Mouse (Mus musculus): ENCODE results near the gene 4932415D10Rik. TPM values are rescaled to one million over a fixed set of nuclear protein-coding genes. Genes with fewer than 3 reads are reported as not detected.

4932415D10Rik gene
- not detected for polyA plus RNA-seq (2017; shearing (Covaris generic))

DNA sequence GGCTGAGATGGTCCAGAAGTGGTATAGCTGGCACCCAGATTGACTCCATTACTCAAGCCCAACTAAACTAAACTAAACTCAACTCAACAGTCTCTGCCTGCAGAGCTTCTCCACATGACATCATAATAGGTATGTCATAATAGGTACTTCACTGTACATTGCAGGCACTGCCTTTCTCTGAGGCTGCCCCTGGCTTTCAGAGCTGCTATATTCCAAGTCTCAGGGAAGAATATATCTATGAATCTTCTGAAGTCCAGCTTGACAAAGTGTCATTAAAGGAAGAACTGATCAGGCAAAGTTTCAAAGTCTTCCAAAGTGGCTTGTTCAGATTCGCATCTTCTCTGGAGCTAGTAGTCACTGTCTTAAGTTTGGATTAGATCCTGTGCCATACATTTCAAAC, at the start of gene 4932415D10Rik:
Gene 4932415D10Rik, minus strand, starts transcription at position 101 of the 400 bp plus-strand sequence.
- no peak for ATAC-seq

DNA sequence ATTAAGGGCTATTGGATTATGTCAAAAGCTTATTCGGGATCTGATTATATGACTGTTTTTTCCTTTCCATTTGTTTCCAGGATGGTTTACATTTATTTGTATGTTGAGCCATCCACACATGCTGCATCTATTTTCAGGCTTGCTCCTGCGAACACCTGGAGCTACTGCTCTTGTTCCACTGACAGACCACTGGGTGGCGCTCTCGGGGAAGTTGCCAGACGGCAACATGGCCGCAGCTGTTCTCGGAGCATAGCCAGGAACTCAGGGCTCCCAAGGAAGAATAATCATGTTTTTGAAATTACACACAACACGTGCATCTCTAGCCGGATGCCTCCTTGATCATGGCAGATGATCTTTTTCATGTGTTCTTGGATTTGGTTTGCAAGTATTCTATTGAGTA, 45.5 kb upstream of the 4932415D10Rik start:
- no peak for ATAC-seq

DNA sequence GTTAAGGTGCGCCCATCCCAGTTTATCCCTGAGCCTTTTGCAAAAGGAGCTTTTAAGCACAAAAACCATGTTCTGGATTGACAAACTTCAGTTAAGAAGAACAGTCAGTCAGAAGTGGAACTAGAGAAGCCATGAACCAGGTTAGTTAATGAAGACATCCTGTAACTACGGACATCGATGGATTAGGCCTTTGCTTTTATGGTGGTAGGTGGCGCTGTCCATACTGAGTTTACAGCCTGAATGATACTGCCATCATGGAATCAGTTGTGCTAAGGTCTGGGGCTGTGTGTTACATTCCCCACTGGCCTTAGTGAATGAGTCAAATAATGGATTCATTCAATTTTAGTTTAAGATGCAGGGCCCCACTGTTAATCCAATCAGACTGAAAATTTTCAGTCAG, 39.0 kb upstream of the 4932415D10Rik start:
- ATAC-seq: no peak

DNA sequence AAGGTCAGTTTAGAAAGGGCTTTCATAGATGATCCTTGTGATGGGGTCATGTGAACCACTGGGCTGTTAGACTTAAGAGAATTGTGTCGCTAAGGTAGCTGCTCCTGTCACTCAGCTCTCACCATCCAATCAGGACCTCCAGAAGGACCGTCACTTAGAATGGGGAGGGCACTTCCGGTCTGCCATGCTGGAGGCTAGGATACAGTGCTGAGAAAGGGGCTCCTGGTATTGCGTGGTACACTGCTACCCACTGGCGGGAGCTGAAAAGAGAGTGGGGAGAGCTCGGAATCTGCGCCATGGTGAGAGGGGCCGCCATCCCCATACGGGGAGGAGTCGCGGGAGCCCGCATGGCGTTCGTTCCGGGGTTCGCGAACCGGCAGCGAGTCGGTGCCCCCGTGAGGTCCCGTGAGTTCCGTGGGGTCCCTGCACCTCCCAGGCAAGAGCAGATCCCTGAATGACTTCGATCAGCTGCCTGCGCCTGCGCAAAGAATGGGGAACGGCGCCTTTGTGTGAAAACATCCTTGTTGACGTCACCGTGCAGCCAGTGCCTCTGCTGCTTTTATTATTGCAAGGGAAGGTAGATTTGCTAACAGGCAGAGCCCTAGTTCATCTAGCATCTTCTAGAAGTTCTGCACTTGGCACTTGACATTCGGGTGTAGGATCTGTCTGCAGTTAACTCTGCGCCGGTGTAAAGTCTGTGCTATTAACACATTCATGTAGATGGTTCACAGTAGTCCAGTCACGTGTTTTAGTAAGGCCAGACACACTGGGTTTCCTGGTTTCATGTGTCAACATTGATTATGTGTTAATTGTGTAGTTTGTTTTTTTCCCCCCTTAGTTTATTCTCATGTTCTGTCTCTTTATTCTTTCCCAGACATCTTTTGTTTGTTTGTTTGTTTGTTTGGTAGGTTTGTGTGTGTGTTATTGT, 38.0 kb upstream of the 4932415D10Rik start, which contains the start of gene Gm4924:
Gene Gm4924, plus strand, starts transcription at position 173 of the 928 bp plus-strand sequence.
- ATAC-seq: peak; percentile 97

DNA sequence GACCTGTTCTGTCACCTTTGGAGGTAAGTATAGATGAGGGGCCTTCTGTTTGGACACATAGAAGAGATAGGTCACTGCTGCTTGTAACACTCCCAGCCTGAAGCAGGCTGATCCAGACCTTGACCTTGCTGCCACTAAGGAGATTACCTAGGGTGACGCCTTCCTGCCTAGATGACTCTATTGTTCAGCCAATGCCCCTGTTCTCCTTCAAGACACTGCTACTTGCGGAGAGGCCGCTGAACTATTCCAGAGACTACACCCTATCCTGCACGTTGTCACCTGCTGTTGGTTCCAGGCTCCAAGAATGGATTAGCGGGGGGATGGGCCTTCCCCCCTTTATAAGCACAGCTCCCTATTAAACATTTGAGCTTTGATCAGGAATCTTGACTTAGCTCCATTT, 13.4 kb upstream of the 4932415D10Rik start:
- no peak for ATAC-seq

DNA sequence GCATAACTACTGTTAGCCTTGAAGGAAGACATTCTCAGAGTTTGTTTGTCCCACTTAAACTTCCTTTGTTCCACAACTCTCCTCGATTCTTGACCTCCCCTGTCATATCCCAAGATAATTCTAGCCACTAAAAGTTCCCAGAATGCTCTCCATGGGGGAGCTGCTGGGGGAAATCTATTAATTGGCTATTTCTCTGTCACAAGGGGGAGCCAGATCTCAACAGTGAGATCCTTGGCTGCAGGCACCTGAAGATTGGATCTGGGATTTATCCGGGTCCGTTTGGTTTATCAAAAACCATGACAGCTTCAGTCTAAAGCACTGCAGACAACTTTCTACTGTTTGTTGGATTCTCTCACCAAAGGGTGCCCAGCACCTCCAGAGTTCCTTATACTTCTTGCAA, 3.8 kb upstream of the 4932415D10Rik start:
- no peak for ATAC-seq

DNA sequence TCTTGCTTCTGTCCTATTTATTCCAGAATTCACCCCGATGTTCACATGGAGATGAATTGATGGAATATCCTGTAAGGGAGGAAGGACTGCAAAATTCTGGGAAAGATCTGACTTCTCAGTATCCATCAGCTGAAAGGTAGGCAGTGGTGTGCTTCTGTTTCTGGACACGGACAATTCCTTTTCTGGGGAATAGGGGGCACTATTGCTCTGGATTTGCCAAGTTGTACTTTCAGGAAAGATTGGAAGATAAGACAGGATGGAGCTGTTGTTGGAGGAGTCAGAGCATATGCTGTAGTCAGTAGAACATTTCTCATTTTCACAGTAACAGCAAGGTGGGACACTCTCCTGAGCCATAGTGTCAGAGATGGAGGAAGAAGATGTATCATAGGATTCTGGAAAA, 19.9 kb downstream of the 4932415D10Rik start:
- ATAC-seq: no peak

DNA sequence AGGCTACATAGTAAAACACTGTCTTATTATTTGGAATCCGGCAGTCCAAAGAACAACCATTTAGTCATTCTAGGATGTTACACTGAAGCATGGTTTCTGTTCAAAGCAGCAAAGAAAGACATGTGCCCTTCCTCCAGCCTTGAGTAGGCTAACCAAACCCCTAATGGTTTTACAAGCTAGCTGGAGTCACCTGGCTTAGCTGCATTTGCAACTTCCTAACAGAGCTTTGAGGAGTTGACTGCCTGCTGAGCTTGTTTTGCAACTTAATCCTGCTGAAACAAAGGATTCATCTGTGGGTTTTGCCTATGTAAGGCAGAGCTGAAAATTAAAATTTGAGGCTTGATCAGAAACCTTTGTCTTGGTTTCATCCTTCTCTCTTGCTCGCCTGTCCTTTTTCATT, 59.1 kb downstream of the 4932415D10Rik start:
- no peak for ATAC-seq

DNA sequence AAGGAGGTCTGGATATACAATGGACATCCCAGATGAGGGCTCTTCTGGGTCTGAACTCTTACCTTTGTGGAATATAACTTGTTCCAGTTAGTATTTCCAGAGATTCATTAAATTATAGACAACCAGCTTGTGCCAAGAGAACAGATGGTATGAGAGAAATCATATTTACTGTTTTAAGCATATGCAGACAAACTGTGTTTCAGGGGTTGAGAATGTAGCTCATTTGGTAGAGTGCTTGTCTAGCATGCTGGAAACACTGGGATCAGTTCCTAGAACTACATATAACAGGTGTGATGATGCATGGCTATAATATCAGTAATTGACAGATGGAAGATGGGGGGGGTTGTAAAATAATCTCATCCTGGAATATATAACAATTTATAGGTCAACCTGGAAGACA, 71.4 kb downstream of the 4932415D10Rik start:
- ATAC-seq: no peak

DNA sequence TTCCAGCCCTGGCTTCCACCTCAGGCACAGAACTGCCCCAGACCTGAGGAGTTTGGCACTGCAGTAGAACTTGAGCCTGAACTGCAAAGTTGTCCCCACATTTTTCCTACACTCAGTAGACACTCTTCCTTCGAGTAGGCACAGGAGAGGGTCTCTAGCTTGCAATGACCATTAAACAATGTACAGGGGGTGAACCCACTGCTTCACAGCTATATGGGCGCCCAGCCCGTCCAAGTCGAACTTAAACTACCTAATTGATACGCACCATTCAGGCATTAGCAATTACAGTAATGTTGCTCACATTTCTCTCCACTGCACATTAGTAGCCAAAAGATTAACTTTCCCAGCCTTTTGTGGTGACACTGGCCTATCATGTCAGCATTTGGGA, 75.0 kb downstream of the 4932415D10Rik start:
- ATAC-seq: no peak

DNA sequence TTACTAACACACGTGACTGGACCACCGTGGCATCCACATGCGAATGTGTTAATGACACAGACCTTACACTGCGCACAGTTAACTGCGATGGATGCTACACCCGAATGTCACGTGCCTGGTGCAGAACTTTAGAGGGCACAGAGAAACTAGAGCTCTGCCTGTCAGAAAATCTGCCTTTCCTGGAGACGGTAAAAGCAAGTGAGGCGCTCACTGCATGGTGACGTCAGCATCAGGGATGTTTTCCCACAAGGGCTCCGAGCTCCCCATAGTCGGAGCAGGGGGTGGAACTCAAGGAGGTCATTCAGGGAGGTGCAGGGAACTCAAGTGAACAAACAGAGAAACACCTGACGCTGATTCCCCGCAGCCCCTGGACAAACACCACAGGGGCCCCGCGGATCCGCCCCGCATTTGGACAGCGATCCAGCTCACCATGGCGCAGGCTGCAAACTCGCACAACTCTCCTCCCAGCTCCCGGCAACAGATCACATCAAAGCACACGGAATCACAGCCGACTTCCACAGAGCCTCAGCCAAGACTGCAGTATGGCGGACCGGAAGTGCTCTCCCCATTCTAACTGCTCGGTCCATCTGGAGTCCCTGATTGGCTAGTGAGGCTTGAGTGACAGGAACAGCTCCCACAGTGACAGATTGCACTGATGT, 75.5 kb downstream of the 4932415D10Rik start, which contains the start of gene Zfp938:
Gene Zfp938, minus strand, starts transcription at position 539 of the 659 bp plus-strand sequence.
- peak; percentile 100 for ATAC-seq

Other genes starting within 250 kb of the 4932415D10Rik start
- gene BC024063, start 233.2 kb downstream of the 4932415D10Rik start, polyA plus RNA-seq (2017; shearing (Covaris generic)): 1 to 10 TPM; 5.1 to 5.9 TPM
- gene AU041133, start 188.6 kb downstream of the 4932415D10Rik start, polyA plus RNA-seq (2017; shearing (Covaris generic)): 10 to 100 TPM in 1 of 2 experiments, 1 to 10 TPM in 1; 9.9 to 11.5 TPM
- 10 to 100 TPM; 14.2 to 15.4 TPM for gene Zfp938, start 75.3 kb downstream of the 4932415D10Rik start, polyA plus RNA-seq (2017; shearing (Covaris generic))
- gene Gm4924, start 37.7 kb upstream of the 4932415D10Rik start, polyA plus RNA-seq (2017; shearing (Covaris generic)): 10 to 100 TPM; 10.3 to 12.3 TPM
- not detected for gene Gm1553, start 176.0 kb upstream of the 4932415D10Rik start, polyA plus RNA-seq (2017; shearing (Covaris generic))